Mouse (Mus musculus) mature B cell (primary cell): ENCODE results near the gene Krt39.

Source experiments
- in situ Hi-C: fragments of 300-500 bp; cut with MboI; formaldehyde crosslinking; loops from 2 replicates; pipeline ENCODE4 v1.14.3; 2019

The Krt39 gene

DNA sequence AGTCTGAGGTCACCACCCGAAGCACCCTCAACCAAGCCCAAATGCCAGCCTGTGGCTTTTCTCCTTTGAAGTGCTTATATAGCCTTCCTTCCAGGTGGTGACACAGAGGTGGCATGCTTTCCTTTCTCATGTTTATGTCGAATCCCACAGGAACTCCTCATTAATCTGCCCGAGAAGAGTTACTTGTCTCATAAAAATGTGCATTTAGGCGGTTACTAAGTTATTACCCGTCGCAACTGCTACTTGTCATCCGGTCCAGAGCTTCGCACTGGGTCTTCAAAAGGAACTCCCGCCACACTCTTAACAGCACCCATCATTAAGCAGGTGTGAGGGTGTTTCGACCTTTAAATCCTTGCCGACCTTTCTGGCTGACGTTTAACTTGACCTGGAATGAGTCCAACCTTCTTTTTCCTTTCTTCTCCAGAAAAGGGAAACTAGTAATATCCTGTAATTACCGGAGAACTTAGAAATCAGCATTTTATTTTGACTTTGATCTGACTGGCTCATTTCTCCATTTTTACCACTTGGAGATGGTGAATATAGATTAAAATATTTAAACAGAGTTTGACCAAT is at the start of gene Krt39:
TSS of gene Krt39 (minus strand) at position 51 of the 573 bp plus-strand sequence.
- in situ Hi-C loops = no loop called here

DNA sequence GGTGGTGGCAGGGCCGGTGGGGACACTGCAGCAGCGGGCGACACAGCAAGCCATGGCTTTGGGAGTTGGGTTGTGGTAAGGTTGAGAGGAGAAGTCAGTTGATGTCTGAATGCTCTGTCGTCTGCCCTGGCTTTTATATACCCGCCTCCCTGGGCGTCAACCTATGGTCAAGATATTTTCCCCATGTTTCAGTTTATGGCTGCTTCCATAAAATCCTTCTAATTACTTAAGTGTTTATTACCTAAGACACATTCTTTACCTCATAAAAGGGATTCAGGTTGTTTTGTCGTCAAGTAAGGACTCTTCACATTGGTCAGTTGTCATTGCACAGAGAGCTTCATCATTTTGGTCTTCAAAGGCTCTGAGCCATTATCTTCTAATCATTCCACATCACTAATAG is 45.4 kb upstream of the Krt39 start, which contains the start of gene Krtap3-1:
TSS of gene Krtap3-1 (minus strand) at position 101 of the 400 bp plus-strand sequence.
- in situ Hi-C loops = no loop called here

DNA sequence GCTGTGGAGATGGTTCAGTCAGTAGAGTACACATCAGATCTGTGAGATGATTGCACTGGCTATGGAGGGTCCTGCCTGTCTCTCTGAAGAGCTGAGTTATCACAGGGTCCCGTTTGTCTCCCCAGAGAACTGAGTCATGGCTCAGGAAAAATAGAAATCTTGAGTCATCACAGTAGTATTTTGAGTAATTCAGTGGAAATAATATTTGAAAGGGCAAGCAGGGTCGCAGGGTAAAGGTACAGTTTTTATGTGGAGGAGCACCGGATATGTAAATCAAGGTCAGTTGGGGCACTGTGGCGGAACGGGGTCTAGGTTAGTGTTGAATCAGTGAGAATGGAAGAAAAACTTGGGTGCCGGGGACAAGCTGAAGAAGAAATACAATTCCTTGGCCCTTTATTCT is 41.4 kb upstream of the Krt39 start:
- in situ Hi-C loops = no loop called here

DNA sequence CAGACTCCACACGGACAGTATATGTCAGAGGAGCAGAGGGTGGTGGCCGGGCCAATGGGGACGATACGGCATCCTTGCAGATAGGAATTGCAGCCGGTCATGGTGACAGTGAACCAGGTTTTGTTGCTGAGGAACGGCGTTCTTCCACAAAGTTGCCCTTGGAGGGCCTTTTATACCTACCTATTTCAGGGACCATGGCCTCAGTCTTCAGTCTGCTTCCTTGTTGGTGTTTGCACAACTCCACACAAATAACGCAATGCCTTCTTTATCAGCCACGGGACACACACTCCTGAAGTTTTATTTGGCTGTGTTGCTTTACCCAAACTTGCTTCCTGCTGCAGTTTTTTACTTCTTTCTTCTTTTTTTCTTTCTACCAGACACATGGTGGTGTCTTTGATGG is 38.2 kb upstream of the Krt39 start, which contains the start of gene Gm11939:
TSS of gene Gm11939 (minus strand) at position 101 of the 400 bp plus-strand sequence.
- in situ Hi-C loops = no loop called here

- in situ Hi-C loops = no loop called here
Observed at GRCm38 (mm10) chr11:99557976-99558745, 37.0 kb upstream of the Krt39 start.

- in situ Hi-C loops = no loop called here
Observed at GRCm38 (mm10) chr11:99556753-99557152, 35.6 kb upstream of the Krt39 start, which contains the start of gene Krtap3-2. Krtap3-2 (minus strand) TSS chr11:99556853.

- in situ Hi-C loops = no loop called here
Observed at GRCm38 (mm10) chr11:99556195-99556594, 35.1 kb upstream of the Krt39 start.

DNA sequence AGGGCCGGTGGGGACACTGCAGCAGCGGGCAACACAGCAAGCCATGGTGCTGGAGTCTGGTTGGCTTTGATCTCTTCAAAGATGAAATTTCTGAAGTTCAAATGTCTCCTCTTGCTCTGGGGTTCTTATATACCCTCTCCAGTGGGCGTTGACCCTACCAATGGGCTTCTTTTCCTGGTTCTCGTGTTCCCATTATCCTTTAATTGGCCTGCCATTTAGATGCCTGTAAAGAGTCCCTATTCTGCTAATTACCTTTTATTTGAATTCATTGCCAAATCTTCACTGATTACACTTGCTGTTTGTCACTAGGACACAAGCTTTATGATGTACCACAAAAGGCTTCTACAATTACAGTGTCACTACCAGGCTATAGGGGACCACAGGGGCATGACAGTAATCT is 29.6 kb upstream of the Krt39 start, which contains the start of gene Krtap3-3:
TSS of gene Krtap3-3 (minus strand) at position 101 of the 400 bp plus-strand sequence.
- in situ Hi-C loops = no loop called here

DNA sequence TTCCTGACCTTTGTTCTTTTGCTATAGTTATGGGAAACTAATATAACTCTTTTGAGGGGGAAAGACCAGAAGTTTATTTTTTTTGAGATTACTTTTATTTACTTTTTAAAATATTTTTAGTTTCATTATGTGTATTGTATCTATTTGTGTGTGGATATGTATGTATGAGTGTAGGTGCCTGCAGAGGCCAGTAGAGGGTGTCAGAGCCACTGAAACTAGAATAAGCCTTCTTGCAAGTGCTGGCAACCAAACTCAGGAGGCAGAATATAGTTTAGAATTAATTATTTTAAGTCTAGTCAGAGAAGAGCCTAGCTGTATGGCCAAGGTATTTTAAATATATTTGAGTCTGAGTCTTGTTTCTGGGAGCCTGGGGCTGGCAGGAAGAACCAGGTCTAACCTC is 26.8 kb upstream of the Krt39 start:
- in situ Hi-C loops = no loop called here

DNA sequence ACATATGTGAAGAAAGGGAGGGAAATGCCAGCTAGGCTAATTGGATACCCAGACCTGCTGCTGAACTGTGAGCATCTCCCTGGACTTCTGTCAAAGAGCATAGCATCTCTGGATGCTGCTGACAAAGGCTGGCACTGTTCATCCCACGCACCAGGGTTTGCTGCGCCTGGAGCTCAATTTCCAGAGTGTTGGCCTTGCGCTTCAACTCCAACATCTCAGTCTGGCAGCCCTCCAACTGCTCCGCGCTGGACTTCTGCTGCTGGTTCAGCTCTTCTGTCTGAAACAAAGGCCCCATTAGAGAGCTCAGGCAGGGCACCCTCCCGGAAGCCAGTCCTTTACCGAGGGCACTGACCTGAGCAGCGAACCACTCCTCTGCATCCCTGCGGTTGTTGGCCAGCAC is 18.6 kb upstream of the Krt39 start:
- in situ Hi-C loops = no loop called here

GRCm38 (mm10) chr11:99514098-99514497 is 7.0 kb downstream of the Krt39 start:
- in situ Hi-C loops = no loop called here

GRCm38 (mm10) chr11:99500095-99500805 is 20.9 kb downstream of the Krt39 start:
- in situ Hi-C loops = no loop called here

GRCm38 (mm10) chr11:99496460-99496859 is 24.7 kb downstream of the Krt39 start:
- in situ Hi-C loops = no loop called here

DNA sequence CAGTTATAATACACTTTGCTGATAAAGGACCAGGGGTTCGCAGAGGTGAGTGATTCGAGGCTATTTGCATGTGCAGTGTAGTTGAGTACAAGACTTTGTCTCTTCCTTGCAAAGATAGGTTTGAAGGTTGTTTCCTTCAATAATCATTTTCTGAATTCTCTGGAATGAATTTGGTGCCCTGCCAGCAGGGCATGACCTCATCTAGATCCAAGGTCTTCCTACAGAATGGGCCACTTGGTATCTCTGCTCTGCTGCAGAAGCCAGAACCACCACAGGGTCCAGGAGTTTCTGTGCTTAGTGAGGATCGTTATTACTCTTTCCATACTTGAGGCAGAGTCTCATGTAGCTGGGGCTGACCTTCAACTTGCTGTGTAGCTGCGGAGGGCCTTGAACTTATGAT is 26.4 kb downstream of the Krt39 start:
- in situ Hi-C loops = no loop called here

DNA sequence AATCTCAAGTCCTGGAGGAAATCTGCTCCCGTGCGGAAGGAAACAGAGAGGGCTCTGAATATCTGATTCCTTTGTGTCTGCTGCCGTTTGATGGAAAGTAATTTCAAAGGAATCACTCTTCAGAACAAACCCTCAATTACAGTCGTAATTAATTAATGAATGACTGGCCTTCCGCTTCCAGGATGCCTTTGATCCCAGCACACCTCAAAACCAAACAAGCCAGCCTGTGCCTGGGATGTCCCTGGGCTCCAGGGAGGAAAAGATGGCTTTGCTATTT is 27.6 kb downstream of the Krt39 start:
- in situ Hi-C loops = no loop called here

- in situ Hi-C loops = no loop called here
Observed at GRCm38 (mm10) chr11:99492733-99493573, 28.2 kb downstream of the Krt39 start, which contains the start of gene Krt23. Krt23 (minus strand) TSS chr11:99493137.

- in situ Hi-C loops = no loop called here
Observed at GRCm38 (mm10) chr11:99491040-99491439, 30.1 kb downstream of the Krt39 start.

- in situ Hi-C loops = no loop called here
Observed at GRCm38 (mm10) chr11:99490624-99491023, 30.5 kb downstream of the Krt39 start.

- in situ Hi-C loops = no loop called here
Observed at GRCm38 (mm10) chr11:99489233-99489632, 31.9 kb downstream of the Krt39 start.

GRCm38 (mm10) chr11:99474981-99475380 is 46.2 kb downstream of the Krt39 start:
- in situ Hi-C loops = no loop called here

DNA sequence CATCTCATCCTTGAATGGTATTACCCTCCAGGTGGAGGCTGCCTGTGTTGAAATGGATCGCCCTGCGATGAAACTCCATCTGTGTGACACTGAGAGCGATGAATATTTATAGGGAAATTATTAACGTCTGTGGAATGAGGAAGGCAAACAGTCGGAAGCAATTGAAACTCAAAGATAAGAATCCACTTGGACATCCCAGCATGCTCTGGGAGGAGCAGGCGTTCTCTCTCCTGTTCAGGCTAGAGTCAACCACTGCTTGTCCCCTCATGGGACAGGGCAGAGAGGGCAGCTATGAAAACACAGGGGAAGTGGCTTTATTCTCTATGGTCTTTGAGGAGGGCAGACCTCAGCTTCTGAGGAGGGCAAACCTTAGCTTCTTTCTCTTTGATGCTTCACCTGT is 47.7 kb downstream of the Krt39 start:
- in situ Hi-C loops = no loop called here

DNA sequence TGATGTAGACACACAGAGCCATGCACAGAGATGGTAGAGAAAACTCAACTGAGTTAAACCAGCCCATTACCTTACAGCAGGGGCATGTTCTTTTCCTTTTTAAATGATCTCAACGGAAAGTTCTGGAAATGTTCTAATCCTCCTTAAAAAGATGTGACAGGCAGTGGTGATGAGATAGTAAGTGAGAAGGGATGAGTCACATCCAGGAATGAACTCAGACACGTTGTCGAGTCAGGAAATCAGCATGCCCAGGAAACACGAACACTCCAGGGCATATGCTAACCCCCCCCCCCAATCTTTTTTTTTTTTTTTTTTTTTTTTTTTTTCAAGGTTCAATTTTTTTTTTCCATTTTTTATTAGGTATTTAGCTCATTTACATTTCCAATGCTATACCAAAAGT is 48.7 kb downstream of the Krt39 start:
- in situ Hi-C loops = no loop called here
